Mouse (Mus musculus): ENCODE measurements around the gene Rrp8. TPM values are rescaled to one million over a fixed set of nuclear protein-coding genes. Genes with fewer than 3 reads are reported as not detected.
"Not testable (repeated sequence)": the region's sequence is repeated elsewhere in the genome, so short reads cannot be mapped to it uniquely, and the experiment has no call there.

The Rrp8 gene
- total RNA-seq, 2 experiments from 2014 or later: 12.3 to 13.5 TPM

GRCm38 (mm10) chr7:105741978-105742377, 4.8 kb upstream of the Rrp8 start:
- no peak for DNase-seq (ENCODE audit: extremely low spot score in 1 of 2, low spot score in 2 of 2)
- intact Hi-C loops (cut with DNase I): no loop called here
- no peak for TF ChIP-seq CTCF (IDR thresholded peaks at IDR 0.05)
- Histone ChIP-seq H3K27ac (no peak overlapping the region), H3K4me3 (no peak overlapping the region)

GRCm38 (mm10) chr7:105740851-105741250, 3.7 kb upstream of the Rrp8 start:
- Histone ChIP-seq H3K27ac (no peak overlapping the region), H3K4me3 (no peak overlapping the region)
- intact Hi-C loops (cut with DNase I): no loop called here
- DNase-seq (ENCODE audit: extremely low spot score in 1 of 2, low spot score in 2 of 2): no peak
- no peak for TF ChIP-seq CTCF (IDR thresholded peaks at IDR 0.05)

GRCm38 (mm10) chr7:105740089-105740795, 3.1 kb upstream of the Rrp8 start:
- Histone ChIP-seq H3K27ac (no peak overlapping the region), H3K4me3 (no peak overlapping the region)
- no peak for DNase-seq (ENCODE audit: extremely low spot score in 1 of 2, low spot score in 2 of 2)
- intact Hi-C loops (cut with DNase I): no loop called here
- no peak for TF ChIP-seq CTCF (IDR thresholded peaks at IDR 0.05)

GRCm38 (mm10) chr7:105738948-105739347, 1.8 kb upstream of the Rrp8 start:
- DNase-seq (ENCODE audit: extremely low spot score in 1 of 2, low spot score in 2 of 2): peak in 1 of 2 experiments; percentile 10
- Histone ChIP-seq H3K27ac (no peak overlapping the region), H3K4me3 (no peak overlapping the region)
- intact Hi-C loops (cut with DNase I): loop anchor here (5.0 to 10.0 kb wide), 2 partner anchors 97 to 334 kb away; partner anchors contain the start of genes Arfip2, Cnga4, Fam160a2 and Gm45799
- no peak for TF ChIP-seq CTCF (IDR thresholded peaks at IDR 0.05)

- H3K27ac ChIP-seq: no peak overlapping the region
- intact Hi-C loops (cut with DNase I): loop anchor here (5.0 to 10.0 kb wide), 2 partner anchors 96 to 333 kb away; partner anchors contain the start of genes Arfip2, Cnga4, Fam160a2 and Gm45799
- no peak for TF ChIP-seq CTCF (IDR thresholded peaks at IDR 0.05)
- no peak for DNase-seq (ENCODE audit: extremely low spot score in 1 of 2, low spot score in 2 of 2)
- no peak overlapping the region for H3K4me3 ChIP-seq
Observed at GRCm38 (mm10) chr7:105738286-105738685, 1.1 kb upstream of the Rrp8 start.

- intact Hi-C loops (cut with DNase I): loop anchor here (5.0 to 10.0 kb wide), 2 partner anchors 95 to 333 kb away; partner anchors contain the start of genes Arfip2, Cnga4, Fam160a2 and Gm45799
- Histone ChIP-seq H3K4me3 (peak overlapping the region; percentile 99), H3K27ac (no peak overlapping the region; the same call in 1 of the 2 replicates)
- TF ChIP-seq CTCF (IDR thresholded peaks at IDR 0.05): no peak
- no peak for DNase-seq (ENCODE audit: extremely low spot score in 1 of 2, low spot score in 2 of 2)
Observed at GRCm38 (mm10) chr7:105737648-105738047, 463 bp upstream of the Rrp8 start.

- H3K27ac ChIP-seq: peak within 1 kb of the TSS; percentile 94
- peak within 1 kb of the TSS; percentile 99 for H3K4me3 ChIP-seq
- intact Hi-C loops (cut with DNase I): loop anchor here (1.0 to 10.0 kb wide), 3 partner anchors 75 to 332 kb away; partner anchors contain the start of genes Arfip2, Cnga4, Fam160a2 and Gm45799
- no peak for TF ChIP-seq CTCF (IDR thresholded peaks at IDR 0.05)
- peak; percentile 89 to 92 for DNase-seq (ENCODE audit: extremely low spot score in 1 of 2, low spot score in 2 of 2)
Observed at GRCm38 (mm10) chr7:105736264-105736901, 802 bp downstream of the Rrp8 start, which contains the start of gene Ilk. Ilk (plus strand) TSS chr7:105736592.

GRCm38 (mm10) chr7:105735464-105735863, 1.7 kb downstream of the Rrp8 start:
- intact Hi-C loops (cut with DNase I): loop anchor here (5.0 to 10.0 kb wide), 2 partner anchors 93 to 331 kb away; partner anchors contain the start of genes Arfip2, Cnga4, Fam160a2 and Gm45799
- H3K4me3 ChIP-seq: peak overlapping the region; percentile 99
- H3K27ac ChIP-seq: peak overlapping the region; percentile 90; the same call in 1 of the 2 replicates
- not testable (repeated sequence) for DNase-seq (ENCODE audit: extremely low spot score in 1 of 2, low spot score in 2 of 2)

- Histone ChIP-seq H3K4me3 (no peak overlapping the region), H3K27ac (no peak overlapping the region)
- no peak for DNase-seq (ENCODE audit: extremely low spot score in 1 of 2, low spot score in 2 of 2)
- intact Hi-C loops (cut with DNase I): loop anchor here (5.0 to 10.0 kb wide), 2 partner anchors 93 to 330 kb away; partner anchors contain the start of genes Arfip2, Cnga4, Fam160a2 and Gm45799
- TF ChIP-seq CTCF (IDR thresholded peaks at IDR 0.05): no peak
Observed at GRCm38 (mm10) chr7:105734826-105735225, 2.4 kb downstream of the Rrp8 start.

GRCm38 (mm10) chr7:105733836-105734235, 3.3 kb downstream of the Rrp8 start:
- DNase-seq (ENCODE audit: extremely low spot score in 1 of 2, low spot score in 2 of 2): no peak
- Histone ChIP-seq H3K27ac (no peak overlapping the region), H3K4me3 (no peak overlapping the region)
- no peak for TF ChIP-seq CTCF (IDR thresholded peaks at IDR 0.05)
- intact Hi-C loops (cut with DNase I): loop anchor here (10.0 kb wide), 1 partner anchor 329 kb away; the partner anchor contains the start of genes Cnga4 and Fam160a2

- TF ChIP-seq CTCF (IDR thresholded peaks at IDR 0.05): no peak
- peak in 1 of 2 experiments; percentile 15 for DNase-seq (ENCODE audit: extremely low spot score in 1 of 2, low spot score in 2 of 2)
- H3K27ac ChIP-seq: peak overlapping the region; percentile 75
- H3K4me3 ChIP-seq: no peak overlapping the region
- intact Hi-C loops (cut with DNase I): loop anchor here (5.0 kb wide), 1 partner anchor 182 kb away; no protein-coding TSS in a partner anchor
Observed at GRCm38 (mm10) chr7:105728701-105729428, 8.3 kb downstream of the Rrp8 start.

Measured in left cerebral cortex, adult 2 months (tissue).